Mouse (Mus musculus) liver, embryonic 15.5 days (tissue): ENCODE results near the gene 1700069L16Rik. TPM values are rescaled to one million over a fixed set of nuclear protein-coding genes. Genes with fewer than 3 reads are reported as not detected.

Source experiments
- ATAC-seq: fragments of 200-750 bp; cut with Nextera tagmentation; 2 replicates; pipeline ENCODE4 v1.8.0; 2017; ENCODE audit warnings: moderate number of reproducible peaks, mild to moderate bottlenecking, moderate library complexity; ENCODE audit not compliant: insufficient read depth
- H3K27ac ChIP-seq: fragments of 300-500 bp; sonication (generic); replicated peaks from 2 replicates; pipeline ENCODE4 v1.5.1; 2015; ENCODE audit warnings: mild to moderate bottlenecking, inconsistent platforms
- H3K27me3 ChIP-seq: fragments of 300-500 bp; sonication (generic); 2 replicates; pipeline ENCODE4 v1.6.1; 2015; ENCODE audit warnings: mild to moderate bottlenecking, inconsistent platforms
- H3K36me3 ChIP-seq: fragments of 300-500 bp; sonication (generic); replicated peaks from 2 replicates; pipeline ENCODE4 v1.6.1; 2015; ENCODE audit warnings: moderate library complexity, mild to moderate bottlenecking, inconsistent platforms
- H3K4me1 ChIP-seq: fragments of 300-500 bp; sonication (generic); replicated peaks from 2 replicates; pipeline ENCODE4 v1.6.1; 2015; ENCODE audit warnings: inconsistent platforms
- H3K4me2 ChIP-seq: fragments of 300-500 bp; sonication (generic); 2 replicates; pipeline ENCODE4 v1.6.1; 2015; ENCODE audit warnings: moderate library complexity, mild to moderate bottlenecking, inconsistent platforms
- H3K4me3 ChIP-seq: fragments of 300-500 bp; sonication (generic); replicated peaks from 2 replicates; pipeline ENCODE4 v1.5.1; 2015; ENCODE audit warnings: mild to moderate bottlenecking, inconsistent platforms
- H3K9ac ChIP-seq: fragments of 300-500 bp; sonication (generic); 2 replicates; pipeline ENCODE4 v1.6.1; 2015; ENCODE audit warnings: moderate library complexity, mild to moderate bottlenecking, inconsistent platforms
- H3K9me3 ChIP-seq: fragments of 300-500 bp; sonication (generic); replicated peaks from 2 replicates; pipeline ENCODE4 v1.6.1; 2016; ENCODE audit warnings: inconsistent platforms
- WGBS: fragments of 180-500 bp; shearing (Covaris S2); methylation state at CpG from one replicate; pipeline ENCODE4 v1.1.7; 2015; ENCODE audit warnings: mixed read lengths; ENCODE audit not compliant: insufficient replicate concordance; 5-methylcytosine and 5-hydroxymethylcytosine counted together
- polyA plus RNA-seq: library from polyadenylated mRNA; unstranded; fragments of >200 nt; fragmentation: Nextera tagmentation; extraction: Ambion mirVana; gene quantifications from 2 replicates; pipeline ENCODE4 v1.2.1, GENCODE M21; 2015

Gene 1700069L16Rik
- polyA plus RNA-seq, 1 experiment from 2014 or later = not detected

DNA sequence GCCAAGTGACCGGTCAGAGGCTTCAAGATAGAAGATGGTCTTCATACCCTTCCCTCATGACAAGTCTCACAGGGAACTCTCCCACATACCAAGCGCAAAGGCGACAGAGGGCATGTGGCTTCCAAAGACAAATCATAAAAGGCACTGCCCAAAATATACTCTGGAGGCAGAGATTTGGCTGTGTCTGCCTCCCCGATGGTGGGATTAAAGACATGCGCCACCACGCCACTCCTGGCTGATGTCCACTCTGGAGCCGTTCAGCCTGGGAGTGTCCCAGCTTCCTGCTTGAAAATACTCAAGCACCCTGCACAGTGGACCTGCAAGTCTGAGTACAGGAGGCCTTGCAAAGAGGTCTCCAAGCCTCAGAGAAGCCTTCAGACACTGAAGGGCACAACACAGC, 6.6 kb upstream of the 1700069L16Rik start:
- Histone ChIP-seq H3K9ac (no peak overlapping the region), H3K4me1 (peaks cover 12% of the 10 kb centered on the region), H3K4me3 (no peak overlapping the region), H3K4me2 (no peak overlapping the region), H3K36me3 (no peaks in the 10 kb centered on the region), H3K27ac (no peak overlapping the region), H3K9me3 (no peaks in the 10 kb centered on the region), H3K27me3 (no peaks in the 10 kb centered on the region)
- WGBS = 76% methylated on average over 7 of the region's 7 CpGs
- ATAC-seq = no peak

- H3K4me2 ChIP-seq = no peak overlapping the region
- no peak overlapping the region for H3K9ac ChIP-seq
- no peaks in the 10 kb centered on the region for H3K36me3 ChIP-seq
- 56% methylated on average over 7 of the region's 7 CpGs for WGBS
- H3K27me3 ChIP-seq = no peaks in the 10 kb centered on the region
- ATAC-seq = no peak
- no peak overlapping the region for H3K4me3 ChIP-seq
- peaks cover 10% of the 10 kb centered on the region for H3K4me1 ChIP-seq
- no peak overlapping the region for H3K27ac ChIP-seq
- no peaks in the 10 kb centered on the region for H3K9me3 ChIP-seq
These were observed 6.1 kb upstream of the 1700069L16Rik start for GRCm38 (mm10) chr5:113730641-113731121.

GRCm38 (mm10) chr5:113728691-113729090, 4.1 kb upstream of the 1700069L16Rik start:
- no peak overlapping the region for H3K27ac ChIP-seq
- peaks cover 8% of the 10 kb centered on the region; the same call in 1 of the 2 replicates for H3K27me3 ChIP-seq
- WGBS = 57% methylated on average over 7 of the region's 7 CpGs
- no peak overlapping the region for H3K9ac ChIP-seq
- no peaks in the 10 kb centered on the region for H3K36me3 ChIP-seq
- H3K9me3 ChIP-seq = no peaks in the 10 kb centered on the region
- ATAC-seq = no peak
- no peak overlapping the region for H3K4me2 ChIP-seq
- no peak overlapping the region for H3K4me3 ChIP-seq
- H3K4me1 ChIP-seq = no peaks in the 10 kb centered on the region

- Histone ChIP-seq H3K4me3 (no peak overlapping the region), H3K4me1 (no peaks in the 10 kb centered on the region), H3K9me3 (no peaks in the 10 kb centered on the region), H3K36me3 (no peaks in the 10 kb centered on the region), H3K9ac (no peak overlapping the region), H3K27ac (no peak overlapping the region), H3K27me3 (peaks cover 10% of the 10 kb centered on the region; the same call in 1 of the 2 replicates), H3K4me2 (no peak overlapping the region)
- no peak for ATAC-seq
- WGBS = 57% methylated on average over 7 of the region's 7 CpGs
These were observed 3.4 kb upstream of the 1700069L16Rik start for GRCm38 (mm10) chr5:113728011-113728410.

- Histone ChIP-seq H3K27ac (no peak overlapping the region), H3K4me2 (no peak overlapping the region), H3K9ac (no peak overlapping the region), H3K4me3 (no peak overlapping the region), H3K9me3 (no peaks in the 10 kb centered on the region), H3K4me1 (no peaks in the 10 kb centered on the region), H3K36me3 (no peaks in the 10 kb centered on the region), H3K27me3 (peaks cover 10% of the 10 kb centered on the region; the same call in 1 of the 2 replicates)
- WGBS = 46% methylated on average over 12 of the region's 12 CpGs
- no peak for ATAC-seq
These were observed 2.7 kb upstream of the 1700069L16Rik start for GRCm38 (mm10) chr5:113727238-113727637.

DNA sequence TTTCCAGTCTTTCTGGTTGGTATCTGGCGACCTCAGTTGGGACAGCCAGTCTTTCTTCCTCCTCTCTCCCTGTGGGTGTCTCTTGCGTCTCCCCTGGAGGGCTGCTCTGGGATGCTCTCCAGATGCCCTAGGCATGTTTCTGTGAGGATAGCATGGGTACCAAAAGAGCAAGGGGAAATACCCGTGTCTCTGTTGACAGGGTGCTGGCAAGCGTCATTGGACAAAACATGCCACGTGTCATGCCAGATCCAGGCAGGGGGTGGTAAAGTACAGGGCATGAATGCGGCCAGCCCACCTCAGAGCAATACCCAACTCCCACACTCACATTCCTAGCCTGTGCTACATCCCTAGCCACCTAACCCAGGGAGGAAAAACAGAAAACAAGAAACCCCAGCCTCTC, 2.0 kb upstream of the 1700069L16Rik start:
- Histone ChIP-seq H3K36me3 (no peaks in the 10 kb centered on the region), H3K9me3 (no peaks in the 10 kb centered on the region), H3K4me2 (no peak overlapping the region), H3K27ac (no peak overlapping the region), H3K4me1 (no peaks in the 10 kb centered on the region), H3K9ac (no peak overlapping the region), H3K27me3 (peaks cover 10% of the 10 kb centered on the region; the same call in 1 of the 2 replicates), H3K4me3 (no peak overlapping the region)
- ATAC-seq = no peak
- 53% methylated on average over 6 of the region's 6 CpGs for WGBS

GRCm38 (mm10) chr5:113725417-113725816, 845 bp upstream of the 1700069L16Rik start:
- WGBS = 48% methylated on average over 12 of the region's 12 CpGs
- Histone ChIP-seq H3K4me1 (no peaks in the 10 kb centered on the region), H3K27me3 (peaks cover 10% of the 10 kb centered on the region; the same call in 1 of the 2 replicates), H3K9ac (no peak overlapping the region), H3K27ac (no peak overlapping the region), H3K9me3 (no peaks in the 10 kb centered on the region), H3K4me3 (no peak overlapping the region), H3K4me2 (no peak overlapping the region), H3K36me3 (no peaks in the 10 kb centered on the region)
- no peak for ATAC-seq

DNA sequence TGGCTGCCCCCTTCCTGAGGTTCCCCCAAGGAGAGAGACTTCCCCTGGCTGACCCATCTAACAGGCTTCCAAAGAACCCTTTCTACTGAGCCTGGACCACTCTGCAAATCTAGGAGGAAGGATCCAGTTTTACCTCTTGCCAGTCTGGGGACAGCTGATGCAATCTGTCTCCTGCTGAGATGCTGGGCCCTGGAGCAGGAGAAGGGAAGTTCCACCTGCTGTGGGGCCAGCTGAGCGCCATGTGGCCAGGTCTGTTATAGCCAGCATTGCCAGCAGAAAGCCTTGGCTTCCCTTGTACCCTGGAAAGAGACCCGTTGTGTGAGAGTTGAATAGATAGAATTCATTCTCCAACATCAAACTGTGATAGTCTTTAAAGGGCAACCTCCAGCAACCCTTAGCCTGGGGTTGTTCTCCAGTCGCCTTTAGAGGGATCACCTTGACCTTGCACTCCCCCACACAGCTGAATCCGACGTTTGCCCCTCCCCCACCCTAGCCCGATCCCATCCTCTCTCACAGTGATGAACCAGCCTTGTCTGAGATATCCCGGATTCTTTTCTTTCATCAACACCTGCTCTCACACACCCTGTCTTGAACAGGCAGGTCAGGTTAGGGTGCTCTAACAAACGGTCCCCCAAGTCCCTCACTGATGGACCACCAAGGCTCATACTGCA, 870 bp downstream of the 1700069L16Rik start:
- Histone ChIP-seq H3K27ac (no peak overlapping the region), H3K4me2 (no peak overlapping the region), H3K9me3 (no peaks in the 10 kb centered on the region), H3K27me3 (peaks cover 10% of the 10 kb centered on the region; the same call in 1 of the 2 replicates), H3K4me1 (no peaks in the 10 kb centered on the region), H3K36me3 (no peaks in the 10 kb centered on the region), H3K9ac (no peak overlapping the region), H3K4me3 (no peak overlapping the region)
- ATAC-seq = no peak
- 25% methylated on average over 8 of the region's 8 CpGs for WGBS

- Histone ChIP-seq H3K9ac (no peak overlapping the region), H3K9me3 (no peaks in the 10 kb centered on the region), H3K4me3 (no peak overlapping the region), H3K27me3 (peaks cover 10% of the 10 kb centered on the region; the same call in 1 of the 2 replicates), H3K4me2 (no peak overlapping the region), H3K36me3 (no peaks in the 10 kb centered on the region), H3K27ac (no peak overlapping the region), H3K4me1 (no peaks in the 10 kb centered on the region)
- 70% methylated on average over 10 of the region's 10 CpGs for WGBS
- ATAC-seq = no peak
These were observed 2.2 kb downstream of the 1700069L16Rik start for GRCm38 (mm10) chr5:113722224-113723013.

GRCm38 (mm10) chr5:113719221-113719661, 5.3 kb downstream of the 1700069L16Rik start:
- H3K9me3 ChIP-seq = no peaks in the 10 kb centered on the region
- WGBS = 69% methylated on average over 8 of the region's 8 CpGs
- no peak overlapping the region for H3K4me3 ChIP-seq
- H3K27ac ChIP-seq = no peak overlapping the region
- no peak overlapping the region for H3K9ac ChIP-seq
- H3K27me3 ChIP-seq = peaks cover 7% of the 10 kb centered on the region; the same call in 1 of the 2 replicates
- H3K36me3 ChIP-seq = no peaks in the 10 kb centered on the region
- no peak overlapping the region for H3K4me2 ChIP-seq
- no peaks in the 10 kb centered on the region for H3K4me1 ChIP-seq
- ATAC-seq = no peak
